Mouse (Mus musculus) C2C12 (cell line): ENCODE results near the gene Rap2a.

ENCODE experiments used
- CTCF ChIP-seq: IDR thresholded peaks from one replicate; pipeline ENCODE4 v1.5.1; 2011; ENCODE audit not compliant: control insufficient read depth, insufficient read depth, insufficient read length
- FOSL1 ChIP-seq: IDR thresholded peaks from one replicate; pipeline ENCODE4 v1.8.0; 2011; ENCODE audit warnings: mild to moderate bottlenecking, low read length; ENCODE audit not compliant: poor library complexity, insufficient read depth, severe bottlenecking
- MAX ChIP-seq: IDR thresholded peaks from one replicate; pipeline ENCODE4 v1.6.1; 2011; ENCODE audit warnings: mild to moderate bottlenecking, control low read depth
- MYOG ChIP-seq: IDR thresholded peaks from one replicate; pipeline ENCODE4 v1.6.1; 2011; ENCODE audit not compliant: control insufficient read depth, insufficient read length; ENCODE audit errors: extremely low read depth
- USF1 ChIP-seq: IDR thresholded peaks from one replicate; pipeline ENCODE4 v1.6.1; 2011; ENCODE audit warnings: low read depth, mild to moderate bottlenecking, control low read depth, moderate library complexity

DNA sequence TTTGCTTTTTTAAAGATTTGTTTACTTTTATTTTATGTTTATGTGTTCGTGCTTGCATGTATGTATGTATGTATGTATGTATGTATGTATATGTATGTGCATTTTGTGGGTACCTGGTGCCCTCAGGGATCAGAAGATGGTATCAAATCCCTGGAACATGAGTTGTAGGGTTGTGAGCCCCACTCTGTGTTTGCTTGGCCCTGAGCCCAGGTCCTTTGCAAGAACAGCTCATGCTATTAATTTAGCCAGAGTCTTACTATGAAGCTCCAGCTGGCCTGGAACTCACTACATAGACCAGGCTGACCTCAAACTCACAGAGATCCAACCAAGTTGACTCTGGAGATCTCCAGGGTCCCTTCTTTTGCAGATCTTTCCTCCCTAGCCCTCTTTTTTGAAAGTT lies 37.1 kb downstream of the Rap2a start:
- TF ChIP-seq CTCF, result no peak
- no peak for TF ChIP-seq USF1
- TF ChIP-seq MAX, result no peak
- TF ChIP-seq MYOG, result no peak
- TF ChIP-seq FOSL1, result no peak
